10 mouse cellular contexts compared by ENCODE assay signal in the genomic region with DNA sequence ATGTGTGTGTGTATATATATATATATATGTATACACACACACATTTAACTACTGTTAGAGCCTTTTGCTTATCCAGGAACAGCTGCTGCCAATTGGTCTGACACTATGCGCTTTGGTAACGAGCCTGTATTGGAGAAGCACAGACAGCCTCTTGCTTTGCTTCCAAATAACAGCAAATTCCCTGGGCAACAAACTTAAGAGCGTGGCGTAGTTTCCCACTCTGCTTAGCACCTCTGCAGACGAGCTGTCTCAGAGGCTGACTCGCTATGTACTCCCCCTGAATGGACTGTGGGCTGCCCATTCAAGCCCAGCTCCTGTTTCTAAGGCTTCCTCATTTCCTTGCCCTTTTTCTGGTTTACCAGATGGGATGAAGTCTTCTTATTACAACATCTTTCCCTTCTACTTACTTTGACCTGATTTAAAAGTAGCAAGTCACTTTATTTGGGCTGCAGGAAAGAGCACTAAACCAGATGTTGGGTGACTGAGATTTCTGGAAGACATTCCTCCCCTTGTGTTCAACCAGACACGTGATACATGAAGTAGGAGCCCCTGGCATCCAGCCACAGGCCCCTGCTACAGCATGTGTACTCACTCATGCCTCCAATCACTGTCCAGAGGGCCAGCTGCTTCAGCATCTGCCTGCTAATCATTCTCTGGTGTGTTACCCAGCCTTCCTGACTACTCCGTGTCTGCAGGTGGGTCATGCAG.
DNase-seq lines count a peak whose midpoint lies in the region; ATAC-seq lines count a peak whose summit lies in the region.
"Had no signal": no experiment of that assay in that cellular context is flagged by ENCODE, and none has a peak within 500 bp of the region (broad histone marks: within the 10 kb centered on the region; RNA-seq: fewer than 3 reads in every experiment).

No protein-coding gene starts in this region.

- H3K4me2 ChIP-seq in embryonic facial prominence, embryonic 14.5 days (ENCODE audit: low read depth, low read length) = no peak overlapping the region

- no peaks in the 10 kb centered on the region for H3K27me3 ChIP-seq in embryonic facial prominence, embryonic 14.5 days (replicated peaks; ENCODE audit: control insufficient read depth, insufficient read depth, low read length)

- no peaks in the 10 kb centered on the region for H3K9me3 ChIP-seq in embryonic facial prominence, embryonic 14.5 days (ENCODE audit: control insufficient read depth, low read length)

- WGBS in embryonic facial prominence, embryonic 14.5 days = 46% methylated on average over 8 of the region's 8 CpGs

- H3K36me3 ChIP-seq in embryonic facial prominence, embryonic 14.5 days (ENCODE audit: control insufficient read depth, insufficient read depth, low read length) = no peaks in the 10 kb centered on the region

- peak; percentile 93 for ATAC-seq in embryonic facial prominence, embryonic 14.5 days (ENCODE audit: low read depth)

- H3K4me1 ChIP-seq in embryonic facial prominence, embryonic 14.5 days (ENCODE audit: control insufficient read depth, insufficient read depth, low read length) = peaks cover 4% of the 10 kb centered on the region

- intact Hi-C loops in left cerebral cortex, postnatal 4 days (cut with DNase I) = no loop called here
- intact Hi-C loops in left cerebral cortex, postnatal 36 days (cut with DNase I) = no loop called here
- intact Hi-C loops in heart, postnatal 10 days (cut with DNase I) = no loop called here

- no peak overlapping the region for H3K27ac ChIP-seq in embryonic facial prominence, embryonic 14.5 days (replicated peaks; ENCODE audit: low read depth, low read length)

- H3K4me3 ChIP-seq in embryonic facial prominence, embryonic 14.5 days (ENCODE audit: low read depth, low read length) = no peak overlapping the region
- H3K4me3 ChIP-seq: erythroblast, embryonic 14.5 days had no signal

- H3K9ac ChIP-seq in embryonic facial prominence, embryonic 14.5 days (ENCODE audit: low read depth, low read length) = no peak overlapping the region

- DNase-seq in left cerebral cortex, postnatal 4 days = peak; percentile 27
- no peak for DNase-seq in left cerebral cortex, postnatal 36 days (ENCODE audit: low spot score in 2 of 2)
- DNase-seq in embryonic facial prominence, embryonic 14.5 days (ENCODE audit: low spot score) = peak; percentile 89
- DNase-seq in heart, postnatal 10 days = peak; percentile 77 to 78
- DNase-seq in mesoderm, embryonic 11.5 days (ENCODE audit: low read depth, low spot score) = peak; percentile 74
- no peak for DNase-seq in B cell, adult 2 months
- DNase-seq in frontal cortex, postnatal 36 days (ENCODE audit: low spot score in 2 of 2) = no peak
- DNase-seq in adrenal gland, adult (ENCODE audit: inconsistent age in 2 of 2, low spot score in 1 of 2) = no peak
- DNase-seq: layer of hippocampus, postnatal 36 days had no signal

Comparison
In these comparisons a context has a peak if more than half of its experiments do, and no peak if none do; other contexts are left out.
1. DNase-seq: peak in left cerebral cortex, postnatal 4 days (single experiment), embryonic facial prominence, embryonic 14.5 days (single experiment), heart, postnatal 10 days (2 of 2) and mesoderm, embryonic 11.5 days (single experiment); none in left cerebral cortex, postnatal 36 days (0 of 2), B cell, adult 2 months (0 of 2), frontal cortex, postnatal 36 days (0 of 2) and adrenal gland, adult (0 of 2).